Mouse (Mus musculus) MEL (cell line): ENCODE data around the gene Prkar1b.

ENCODE experiments used
- CTCF ChIP-seq, 3 experiments: IDR thresholded peaks in 2 of 3; conservative IDR thresholded peaks in 1 of 3; 2 replicates each; pipeline ENCODE4 v1.5.1; 2011 to 2012; ENCODE audit warnings: low read length in 3 of 3, low read depth in 2 of 3, mild to moderate bottlenecking in 2 of 3, improper control_type of control experiment in 1 of 3, inconsistent platforms in 1 of 3, mixed read lengths in 1 of 3, moderate library complexity in 1 of 3; ENCODE audit not compliant: control insufficient read depth in 1 of 3, insufficient read depth in 1 of 3, poor library complexity in 1 of 3, severe bottlenecking in 1 of 3
- E2F4 ChIP-seq: IDR thresholded peaks from 2 replicates; pipeline ENCODE4 v1.6.1; 2011; ENCODE audit warnings: low read depth, low read length, improper control_type of control experiment, borderline replicate concordance

GRCm38 (mm10) chr5:139053176-139053575 is 96.6 kb downstream of the Prkar1b start:
- TF ChIP-seq E2F4 (no peak), CTCF (IDR thresholded peaks at IDR 0.05 in 2 of 3, conservative IDR thresholded peaks at IDR 0.05 in 1 of 3; ENCODE audit: control insufficient read depth in 1 of 3, insufficient read depth in 1 of 3, low read depth in 2 of 3, low read length in 3 of 3, poor library complexity in 1 of 3, severe bottlenecking in 1 of 3) (no peak)
